Mouse (Mus musculus) E14TG2a.4 (cell line): ENCODE results near the gene Ino80.

Source experiments
- CTCF ChIP-seq: conservative IDR thresholded peaks from 2 replicates; pipeline ENCODE4 v1.5.1; 2014; ENCODE audit warnings: low read length
- NANOG ChIP-seq: IDR thresholded peaks from 2 replicates; pipeline ENCODE4 v1.6.1; 2014; ENCODE audit warnings: borderline replicate concordance, low read length, mixed read lengths
- POU5F1 ChIP-seq: IDR thresholded peaks from 2 replicates; pipeline ENCODE4 v1.6.1; 2014; ENCODE audit warnings: low read length, borderline replicate concordance

- TF ChIP-seq POU5F1 (no peak), CTCF (no peak), NANOG (no peak)
These were observed 36.6 kb upstream of the Ino80 start for GRCm38 (mm10) chr2:119514026-119514522.
